Mouse (Mus musculus) G1E (cell line): ENCODE results near the gene Rinl. TPM values are rescaled to one million over a fixed set of nuclear protein-coding genes. Genes with fewer than 3 reads are reported as not detected.

Experiments
- ATAC-seq: 2 replicates; pipeline ENCODE4 v1.8.0; 2016; ENCODE audit warnings: mild to moderate bottlenecking; ENCODE audit not compliant: insufficient number of reproducible peaks, poor library complexity, low FRiP score, severe bottlenecking; ENCODE audit errors: extremely low read depth
- DNase-seq: peaks from one replicate; pipeline ENCODE4 v3.0.0; 2012; ENCODE audit warnings: low spot score
- H3K27me3 ChIP-seq: 2 replicates; pipeline ENCODE4 v1.6.1; 2012; ENCODE audit warnings: mild to moderate bottlenecking, low read length, inconsistent platforms; ENCODE audit not compliant: insufficient read depth
- H3K36me3 ChIP-seq: replicated peaks from 2 replicates; pipeline ENCODE3; 2012; ENCODE audit warnings: mild to moderate bottlenecking, inconsistent platforms
- H3K4me1 ChIP-seq: 2 replicates; pipeline ENCODE4 v1.6.1; 2012; ENCODE audit warnings: low read depth, low read length, inconsistent platforms, mixed read lengths; ENCODE audit not compliant: insufficient read depth
- H3K4me3 ChIP-seq: 2 replicates; pipeline ENCODE4 v1.5.1; 2012; ENCODE audit warnings: low read depth, mild to moderate bottlenecking, inconsistent platforms, low read length, moderate library complexity, mixed read lengths
- H3K9me3 ChIP-seq: replicated peaks from 2 replicates; pipeline ENCODE4 v1.6.1; 2012; ENCODE audit warnings: inconsistent platforms
- CTCF ChIP-seq: IDR thresholded peaks from 2 replicates; pipeline ENCODE4 v1.5.1; 2012; ENCODE audit warnings: low read depth, low read length, inconsistent platforms, mixed read lengths
- GATA1 ChIP-seq: IDR thresholded peaks from 2 replicates; pipeline ENCODE4 v1.6.1; 2012; ENCODE audit warnings: borderline replicate concordance, low read length, inconsistent platforms, mixed read lengths
- GATA2 ChIP-seq: IDR thresholded peaks from 2 replicates; pipeline ENCODE4 v1.6.1; 2012; ENCODE audit warnings: low read depth, low read length, inconsistent platforms, borderline replicate concordance
- POLR2AphosphoS5 ChIP-seq: IDR thresholded peaks from 2 replicates; pipeline ENCODE4 v1.6.1; 2012; ENCODE audit warnings: low read depth, low read length, inconsistent platforms; ENCODE audit not compliant: insufficient replicate concordance
- TAL1 ChIP-seq: conservative IDR thresholded peaks from 2 replicates; pipeline ENCODE4 v1.6.1; 2012; ENCODE audit warnings: low read depth, low read length, inconsistent platforms, mixed read lengths
- polyA plus RNA-seq: library from polyadenylated mRNA; stranded (reverse); fragments of >175 nt; gene quantifications from 2 replicates; pipeline ENCODE4 v1.2.3, GENCODE M21; 2012
- total RNA-seq, 2 experiments: library from RNA; stranded (forward) in 1 of 2; stranded (reverse) in 1 of 2; fragments of 200-1000 nt in 1 of 2; fragments of >200 nt in 1 of 2; fragmentation: Nextera tagmentation in 1 of 2; gene quantifications; 2 replicates each; pipeline ENCODE4 v1.2.3; 2014 to 2017

The Rinl gene
- total and polyA plus RNA-seq, 3 experiments: 1.4 to 1.8 (median 1.4) TPM

- Histone ChIP-seq H3K4me3 (peak within 1 kb of the TSS; percentile 89), H3K9me3 (no peaks in the 10 kb centered on the region), H3K4me1 (peaks cover 44% of the 10 kb centered on the region), H3K36me3 (peaks cover 33% of the 10 kb centered on the region), H3K27me3 (no peaks in the 10 kb centered on the region)
- no peak for DNase-seq
- TF ChIP-seq GATA2 (no peak), TAL1 (no peak), CTCF (no peak), POLR2AphosphoS5 (no peak), GATA1 (no peak)
- no peak for ATAC-seq
These were observed 21.3 kb upstream of the Rinl start, which contains the start of gene Nfkbib for GRCm38 (mm10) chr7:28767462-28767965. Gene Nfkbib (minus strand): TSS chr7:28767512.

- ATAC-seq: no peak
- no peak for TF ChIP-seq GATA1
- no peak for TF ChIP-seq POLR2AphosphoS5
- no peak for TF ChIP-seq CTCF
- no peak for TF ChIP-seq GATA2
- no peak for TF ChIP-seq TAL1
These were observed 19.3 kb upstream of the Rinl start for GRCm38 (mm10) chr7:28769414-28769958.

GRCm38 (mm10) chr7:28770309-28770708, 18.5 kb upstream of the Rinl start:
- DNase-seq (no peak), ATAC-seq (no peak)
- no peak overlapping the region for H3K4me3 ChIP-seq
- TF ChIP-seq GATA1: no peak
- TF ChIP-seq POLR2AphosphoS5: no peak
- TF ChIP-seq GATA2: no peak
- TF ChIP-seq TAL1: no peak
- no peak for TF ChIP-seq CTCF
- no peaks in the 10 kb centered on the region for H3K9me3 ChIP-seq
- peaks cover 35% of the 10 kb centered on the region for H3K4me1 ChIP-seq
- peaks cover 42% of the 10 kb centered on the region for H3K36me3 ChIP-seq
- H3K27me3 ChIP-seq: no peaks in the 10 kb centered on the region

More at GRCm38 (mm10) chr7:28769414-28769958, 19.3 kb upstream of the Rinl start:
- Histone ChIP-seq H3K27me3 (no peaks in the 10 kb centered on the region), H3K4me3 (no peak overlapping the region), H3K9me3 (no peaks in the 10 kb centered on the region), H3K4me1 (peaks cover 43% of the 10 kb centered on the region), H3K36me3 (peaks cover 41% of the 10 kb centered on the region)
- DNase-seq: no peak

GRCm38 (mm10) chr7:28771867-28772266, 16.9 kb upstream of the Rinl start:
- no peaks in the 10 kb centered on the region for H3K9me3 ChIP-seq
- H3K4me1 ChIP-seq: peaks cover 30% of the 10 kb centered on the region
- no peak for TF ChIP-seq GATA2
- no peak for TF ChIP-seq GATA1
- TF ChIP-seq TAL1: no peak
- no peak for TF ChIP-seq CTCF
- no peak for TF ChIP-seq POLR2AphosphoS5
- H3K4me3 ChIP-seq: no peak overlapping the region
- H3K27me3 ChIP-seq: no peaks in the 10 kb centered on the region; the same call in 1 of the 2 replicates
- H3K36me3 ChIP-seq: peaks cover 55% of the 10 kb centered on the region
- DNase-seq: no peak
- no peak for ATAC-seq

GRCm38 (mm10) chr7:28773163-28773562, 15.6 kb upstream of the Rinl start:
- H3K4me3 ChIP-seq: no peak overlapping the region
- peaks cover 17% of the 10 kb centered on the region for H3K4me1 ChIP-seq
- TF ChIP-seq TAL1: no peak
- TF ChIP-seq CTCF: no peak
- ATAC-seq: no peak
- H3K9me3 ChIP-seq: no peaks in the 10 kb centered on the region
- peaks cover 60% of the 10 kb centered on the region for H3K36me3 ChIP-seq
- no peak for DNase-seq
- H3K27me3 ChIP-seq: no peaks in the 10 kb centered on the region; the same call in 1 of the 2 replicates

GRCm38 (mm10) chr7:28774164-28774563, 14.6 kb upstream of the Rinl start:
- TF ChIP-seq CTCF (no peak), TAL1 (no peak), POLR2AphosphoS5 (no peak), GATA2 (no peak), GATA1 (no peak)
- Histone ChIP-seq H3K36me3 (peaks cover 62% of the 10 kb centered on the region), H3K4me3 (no peak overlapping the region), H3K4me1 (peaks cover 16% of the 10 kb centered on the region), H3K27me3 (no peaks in the 10 kb centered on the region; the same call in 1 of the 2 replicates), H3K9me3 (no peaks in the 10 kb centered on the region)
- no peak for ATAC-seq
- DNase-seq: no peak
